Mouse (Mus musculus): ENCODE data around the gene Fam167b.

The Fam167b gene

GRCm38 (mm10) chr4:129578466-129578865 is at the start of gene Fam167b:
Gene Fam167b, minus strand, starts transcription at chr4:129578549.
- peak; percentile 63 for DNase-seq

- no peak for DNase-seq
These were observed 47.7 kb upstream of the Fam167b start for GRCm38 (mm10) chr4:129626035-129626434.

- DNase-seq = no peak
These were observed 47.1 kb upstream of the Fam167b start for GRCm38 (mm10) chr4:129625496-129625895.

GRCm38 (mm10) chr4:129625029-129625370 is 46.7 kb upstream of the Fam167b start:
- DNase-seq = peak; percentile 40

GRCm38 (mm10) chr4:129624281-129625028 is 46.1 kb upstream of the Fam167b start:
- DNase-seq = peak; percentile 80

GRCm38 (mm10) chr4:129623681-129624091 is 45.3 kb upstream of the Fam167b start, which contains the start of gene Ccdc28b:
Gene Ccdc28b, minus strand, starts transcription at chr4:129623947.
- peak; percentile 67 for DNase-seq

- no peak for DNase-seq
These were observed 44.6 kb upstream of the Fam167b start for GRCm38 (mm10) chr4:129622803-129623535.

- no peak for DNase-seq
These were observed 43.9 kb upstream of the Fam167b start for GRCm38 (mm10) chr4:129622120-129622802.

- peak; percentile 43 for DNase-seq
These were observed 43.0 kb upstream of the Fam167b start for GRCm38 (mm10) chr4:129621283-129621841.

- no peak for DNase-seq
These were observed 42.3 kb upstream of the Fam167b start for GRCm38 (mm10) chr4:129620419-129621282.

- peak; percentile 94 for DNase-seq
These were observed 40.7 kb upstream of the Fam167b start, which contains the start of gene Iqcc for GRCm38 (mm10) chr4:129618786-129619691. Gene Iqcc, minus strand, starts transcription at chr4:129619099.

- no peak for DNase-seq
These were observed 39.7 kb upstream of the Fam167b start for GRCm38 (mm10) chr4:129618031-129618430.

- DNase-seq = no peak
These were observed 38.8 kb upstream of the Fam167b start for GRCm38 (mm10) chr4:129617121-129617641.

GRCm38 (mm10) chr4:129616631-129617030 is 38.3 kb upstream of the Fam167b start:
- DNase-seq = no peak

- no peak for DNase-seq
These were observed 37.5 kb upstream of the Fam167b start for GRCm38 (mm10) chr4:129615801-129616290.

GRCm38 (mm10) chr4:129614093-129614492 is 35.7 kb upstream of the Fam167b start, which contains the start of gene Dcdc2b:
Gene Dcdc2b, minus strand, starts transcription at chr4:129614257.
- peak; percentile 11 for DNase-seq

- no peak for DNase-seq
These were observed 32.1 kb upstream of the Fam167b start for GRCm38 (mm10) chr4:129610472-129610871.

- DNase-seq = no peak
These were observed 31.7 kb upstream of the Fam167b start for GRCm38 (mm10) chr4:129610026-129610425.

GRCm38 (mm10) chr4:129609139-129609631 is 30.8 kb upstream of the Fam167b start:
- no peak for DNase-seq

GRCm38 (mm10) chr4:129608426-129609025 is 30.2 kb upstream of the Fam167b start:
- peak; percentile 78 for DNase-seq
